Mouse (Mus musculus): Measurements from ENCODE around the gene Scd2.
"Not testable (repeated sequence)": the region's sequence is repeated elsewhere in the genome, so short reads cannot be mapped to it uniquely, and the experiment has no call there.

The Scd2 gene

GRCm38 (mm10) chr19:44313066-44313465, 19.6 kb downstream of the Scd2 start:
- DNase-seq (ENCODE audit: low read depth): no peak

GRCm38 (mm10) chr19:44314327-44314759, 20.9 kb downstream of the Scd2 start:
- no peak for DNase-seq (ENCODE audit: low read depth)

- DNase-seq (ENCODE audit: low read depth): no peak
Measured at GRCm38 (mm10) chr19:44314871-44315414, 21.5 kb downstream of the Scd2 start.

- DNase-seq (ENCODE audit: low read depth): no peak
Measured at GRCm38 (mm10) chr19:44316752-44317315, 23.4 kb downstream of the Scd2 start.

GRCm38 (mm10) chr19:44317391-44317790, 23.9 kb downstream of the Scd2 start:
- DNase-seq (ENCODE audit: low read depth): no peak

- no peak for DNase-seq (ENCODE audit: low read depth)
Measured at GRCm38 (mm10) chr19:44318545-44318944, 25.1 kb downstream of the Scd2 start.

- no peak for DNase-seq (ENCODE audit: low read depth)
Measured at GRCm38 (mm10) chr19:44320316-44320715, 26.8 kb downstream of the Scd2 start.

GRCm38 (mm10) chr19:44321201-44321600, 27.7 kb downstream of the Scd2 start:
- DNase-seq (ENCODE audit: low read depth): no peak

- DNase-seq (ENCODE audit: low read depth): no peak
Measured at GRCm38 (mm10) chr19:44321631-44322030, 28.2 kb downstream of the Scd2 start.

- DNase-seq (ENCODE audit: low read depth): no peak
Measured at GRCm38 (mm10) chr19:44329566-44329965, 36.1 kb downstream of the Scd2 start.

GRCm38 (mm10) chr19:44331128-44331527, 37.7 kb downstream of the Scd2 start:
- not testable (repeated sequence) for DNase-seq (ENCODE audit: low read depth)

- DNase-seq (ENCODE audit: low read depth): no peak
Measured at GRCm38 (mm10) chr19:44331911-44332310, 38.4 kb downstream of the Scd2 start.

- no peak for DNase-seq (ENCODE audit: low read depth)
Measured at GRCm38 (mm10) chr19:44332326-44332725, 38.9 kb downstream of the Scd2 start.

GRCm38 (mm10) chr19:44332833-44333623, 39.6 kb downstream of the Scd2 start, which contains the start of gene Scd4:
Gene Scd4, plus strand, starts transcription at chr19:44333092.
- no peak for DNase-seq (ENCODE audit: low read depth)

- no peak for DNase-seq (ENCODE audit: low read depth)
Measured at GRCm38 (mm10) chr19:44333991-44334390, 40.5 kb downstream of the Scd2 start.

GRCm38 (mm10) chr19:44335876-44336662, 42.6 kb downstream of the Scd2 start:
- no peak for DNase-seq (ENCODE audit: low read depth)

GRCm38 (mm10) chr19:44349689-44350088, 56.2 kb downstream of the Scd2 start:
- no peak for DNase-seq (ENCODE audit: low read depth)

- no peak for DNase-seq (ENCODE audit: low read depth)
Measured at GRCm38 (mm10) chr19:44351756-44352155, 58.3 kb downstream of the Scd2 start.

Measured in c-Kit-positive CD71-positive TER-119-negative erythroid progenitor cells, embryonic 14.5 days (primary cell).